Mouse (Mus musculus) myocyte (in vitro differentiated cells): ENCODE data around the gene Limch1. TPM values are rescaled to one million over a fixed set of nuclear protein-coding genes. Genes with fewer than 3 reads are reported as not detected.

Experiments used
- H3K27me3 ChIP-seq: one replicate; pipeline ENCODE4 v1.6.1; 2011; ENCODE audit not compliant: control insufficient read depth, insufficient read depth, insufficient read length
- H3K36me3 ChIP-seq: one replicate; pipeline ENCODE4 v1.6.1; 2011; ENCODE audit not compliant: control insufficient read depth, insufficient read depth
- H3K4me2 ChIP-seq: one replicate; pipeline ENCODE4 v1.6.1; 2011; ENCODE audit warnings: low read depth, control low read depth
- H3K4me3 ChIP-seq: one replicate; pipeline ENCODE4 v1.5.1; 2011; ENCODE audit warnings: mild to moderate bottlenecking, control low read depth, moderate library complexity
- H3K79me2 ChIP-seq: one replicate; pipeline ENCODE4 v1.6.1; 2011; ENCODE audit not compliant: control insufficient read depth, insufficient read depth
- H3ac ChIP-seq: one replicate; pipeline ENCODE4 v1.6.1; 2011; ENCODE audit not compliant: control insufficient read depth, insufficient read length
- CEBPB ChIP-seq: IDR thresholded peaks from 2 replicates; pipeline ENCODE4 v1.6.1; 2011; ENCODE audit warnings: mild to moderate bottlenecking, moderate library complexity; ENCODE audit not compliant: poor library complexity, insufficient read depth, severe bottlenecking
- E2F4 ChIP-seq: IDR thresholded peaks from one replicate; pipeline ENCODE4 v1.6.1; 2011; ENCODE audit warnings: mild to moderate bottlenecking, control low read depth, moderate library complexity; ENCODE audit not compliant: insufficient read depth
- MAX ChIP-seq: IDR thresholded peaks from one replicate; pipeline ENCODE4 v1.6.1; 2011; ENCODE audit warnings: low read depth, mild to moderate bottlenecking, control low read depth
- MYOD1 ChIP-seq, 3 experiments: IDR thresholded peaks; one replicate each; pipeline ENCODE4 v1.6.1; 2011; ENCODE audit warnings: control low read depth in 2 of 3, low read depth in 2 of 3, mild to moderate bottlenecking in 2 of 3, moderate library complexity in 1 of 3; ENCODE audit not compliant: insufficient read length in 2 of 3, control insufficient read depth in 1 of 3
- MYOG ChIP-seq, 3 experiments: IDR thresholded peaks; one replicate each; pipeline ENCODE4 v1.6.1; 2011; ENCODE audit warnings: control low read depth in 2 of 3, low read depth in 2 of 3, mild to moderate bottlenecking in 2 of 3; ENCODE audit not compliant: insufficient read length in 2 of 3, control insufficient read depth in 1 of 3, insufficient read depth in 1 of 3
- POLR2A ChIP-seq: IDR thresholded peaks from one replicate; pipeline ENCODE4 v1.6.1; 2011; ENCODE audit warnings: low read depth, mild to moderate bottlenecking, control low read depth, moderate library complexity; ENCODE audit not compliant: insufficient read length
- POLR2AphosphoS2 ChIP-seq: IDR thresholded peaks from one replicate; pipeline ENCODE4 v1.6.1; 2011; ENCODE audit warnings: low read depth, control low read depth; ENCODE audit not compliant: insufficient read length
- REST ChIP-seq: IDR thresholded peaks from one replicate; pipeline ENCODE4 v1.6.1; 2011; ENCODE audit warnings: mild to moderate bottlenecking, control low read depth, moderate library complexity; ENCODE audit not compliant: insufficient read depth, insufficient read length
- SRF ChIP-seq: IDR thresholded peaks from one replicate; pipeline ENCODE4 v1.6.1; 2011; ENCODE audit warnings: low read depth; ENCODE audit not compliant: control insufficient read depth, insufficient read length
- TCF12 ChIP-seq: IDR thresholded peaks from one replicate; pipeline ENCODE4 v1.6.1; 2011; ENCODE audit warnings: mild to moderate bottlenecking, control low read depth; ENCODE audit not compliant: poor library complexity, insufficient read depth, severe bottlenecking
- TCF3 ChIP-seq: IDR thresholded peaks from one replicate; pipeline ENCODE4 v1.6.1; 2011; ENCODE audit warnings: low read depth, control low read depth; ENCODE audit not compliant: insufficient read length
- USF1 ChIP-seq: IDR thresholded peaks from one replicate; pipeline ENCODE4 v1.6.1; 2011; ENCODE audit warnings: low read depth, mild to moderate bottlenecking, control low read depth, moderate library complexity
- polyA plus RNA-seq: library from polyadenylated mRNA; unstranded; fragments of >200 nt; fragmentation: generic; extraction: Trizol; gene quantifications from one replicate; pipeline ENCODE4 v1.2.1, GENCODE M21; 2012; ENCODE audit warnings: missing spikeins

Gene Limch1
- polyA plus RNA-seq, 1 experiment, result 0.79 TPM

DNA sequence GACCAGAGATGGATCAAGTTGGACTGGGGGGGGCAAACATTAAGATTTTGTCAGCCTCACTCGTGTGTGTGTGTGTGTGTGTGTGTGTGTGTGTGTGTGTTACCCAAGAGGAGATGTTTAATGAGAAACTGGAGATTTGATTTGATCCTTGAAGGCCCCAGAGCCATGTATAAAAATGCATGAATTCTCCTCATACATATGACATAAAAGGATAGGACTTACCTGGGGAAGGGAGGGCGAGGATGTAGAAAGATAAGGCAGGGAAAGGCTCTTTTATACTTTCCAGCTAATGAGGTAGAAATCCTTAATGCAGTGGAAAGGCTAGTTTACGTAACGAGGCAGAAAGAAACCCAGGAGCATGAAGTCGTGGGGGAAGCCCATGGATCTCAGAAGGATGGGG lies 106.1 kb downstream of the Limch1 start:
- H3K36me3 ChIP-seq, result no peaks in the 10 kb centered on the region
- no peaks in the 10 kb centered on the region for H3K79me2 ChIP-seq
- no peak overlapping the region for H3K4me3 ChIP-seq
- H3ac ChIP-seq, result no peak overlapping the region
- TF ChIP-seq POLR2A, result no peak
- no peak for TF ChIP-seq REST
- no peak for TF ChIP-seq TCF3
- TF ChIP-seq CEBPB, result no peak
- TF ChIP-seq TCF12, result no peak
- no peak overlapping the region for H3K4me2 ChIP-seq
- no peaks in the 10 kb centered on the region for H3K27me3 ChIP-seq

DNA sequence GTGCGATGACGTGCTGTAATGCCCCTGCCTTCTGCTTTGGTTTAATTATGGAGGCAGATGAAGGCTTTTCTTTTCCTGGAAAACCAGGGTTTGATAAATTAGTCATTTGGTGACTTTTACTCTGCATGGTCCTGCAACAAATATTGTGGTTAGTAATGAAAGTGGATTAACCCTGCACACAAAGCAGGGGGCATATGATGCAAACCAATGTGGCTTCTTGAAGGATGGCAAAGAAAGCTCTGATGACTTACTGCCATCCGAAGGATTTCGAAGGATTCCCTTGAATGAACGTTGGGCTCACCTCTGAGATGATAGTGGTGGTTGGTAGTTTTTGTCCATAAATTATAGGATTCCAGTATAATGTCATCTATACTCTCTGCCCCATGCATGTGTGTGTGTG lies 108.6 kb downstream of the Limch1 start:
- TF ChIP-seq REST (no peak), TCF12 (no peak), MYOG (IDR thresholded peaks at IDR 0.05; ENCODE audit: control insufficient read depth in 1 of 3, insufficient read depth in 1 of 3, insufficient read length in 2 of 3, low read depth in 2 of 3) (no peak), POLR2A (no peak), TCF3 (no peak), USF1 (no peak), CEBPB (no peak), POLR2AphosphoS2 (no peak), E2F4 (no peak), SRF (no peak)
- Histone ChIP-seq H3K4me3 (no peak overlapping the region), H3K36me3 (no peaks in the 10 kb centered on the region), H3K27me3 (no peaks in the 10 kb centered on the region), H3K4me2 (no peak overlapping the region), H3ac (no peak overlapping the region), H3K79me2 (no peaks in the 10 kb centered on the region)

DNA sequence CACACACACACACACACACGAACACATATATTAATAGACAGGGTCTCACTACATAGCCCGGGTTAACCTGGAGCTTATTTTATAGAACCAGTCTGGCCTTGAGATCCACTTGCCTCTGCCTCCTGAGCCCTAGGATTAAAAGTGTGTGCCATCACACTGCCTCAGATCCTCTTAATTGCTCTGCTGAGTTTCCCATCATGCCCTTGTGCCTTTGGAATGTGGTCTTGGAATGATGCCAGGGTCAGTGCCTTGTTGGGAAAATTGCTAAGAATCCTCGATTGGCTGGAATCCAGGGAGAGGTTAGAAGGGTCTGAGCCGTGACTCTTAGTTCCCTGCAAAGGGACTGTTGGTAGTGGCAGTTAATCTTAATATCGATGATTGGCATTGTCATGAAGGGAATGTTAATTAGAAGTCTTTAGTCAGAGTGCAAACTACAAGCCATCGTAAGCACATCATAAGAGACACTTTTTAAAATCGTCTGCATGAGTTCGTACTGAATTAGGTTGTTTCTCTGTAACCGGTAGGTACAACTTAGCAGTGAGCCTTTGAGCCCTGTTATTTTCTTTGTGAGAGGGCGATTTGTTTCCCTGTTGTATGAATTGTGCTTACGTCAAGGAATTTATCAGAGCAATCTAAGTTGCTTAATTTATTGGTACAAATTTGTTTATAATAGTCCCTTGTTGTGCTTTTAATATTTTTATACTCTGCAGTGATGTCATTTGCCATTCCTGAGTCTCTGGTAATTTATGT lies 109.9 kb downstream of the Limch1 start:
- H3K4me3 ChIP-seq, result no peak overlapping the region
- H3K36me3 ChIP-seq, result no peaks in the 10 kb centered on the region
- H3K27me3 ChIP-seq, result no peaks in the 10 kb centered on the region
- H3K79me2 ChIP-seq, result no peaks in the 10 kb centered on the region
- TF ChIP-seq SRF (no peak), CEBPB (no peak), MYOG (IDR thresholded peaks at IDR 0.05; ENCODE audit: control insufficient read depth in 1 of 3, insufficient read depth in 1 of 3, insufficient read length in 2 of 3, low read depth in 2 of 3) (no peak), MYOD1 (IDR thresholded peaks at IDR 0.05; ENCODE audit: control insufficient read depth in 1 of 3, insufficient read length in 2 of 3, low read depth in 2 of 3) (no peak), POLR2A (no peak), E2F4 (no peak), USF1 (no peak), MAX (no peak), REST (no peak), TCF3 (no peak), POLR2AphosphoS2 (no peak), TCF12 (no peak)
- no peak overlapping the region for H3ac ChIP-seq
- H3K4me2 ChIP-seq, result no peak overlapping the region

DNA sequence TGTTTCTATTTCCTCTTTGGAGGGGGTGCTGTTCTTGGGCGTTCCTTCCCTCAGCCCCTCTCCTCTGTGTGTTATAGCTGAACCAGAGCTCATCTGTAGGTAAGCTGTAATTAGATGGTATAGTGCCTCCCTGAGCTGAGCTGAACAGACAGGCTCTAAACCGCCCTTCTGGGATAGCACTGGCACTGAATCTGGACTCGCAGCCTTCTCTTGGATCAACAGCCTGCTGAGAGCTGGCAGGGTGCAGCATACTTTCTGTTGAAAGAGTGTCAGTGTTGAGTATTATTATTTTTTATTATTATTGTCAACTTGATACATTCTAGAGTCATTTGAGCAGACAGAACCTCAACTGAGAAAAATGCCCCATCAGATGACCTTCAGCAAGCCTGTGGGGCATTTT lies 113.9 kb downstream of the Limch1 start:
- TF ChIP-seq MYOG (IDR thresholded peaks at IDR 0.05; ENCODE audit: control insufficient read depth in 1 of 3, insufficient read depth in 1 of 3, insufficient read length in 2 of 3, low read depth in 2 of 3) (no peak), E2F4 (no peak), REST (no peak), TCF12 (no peak), TCF3 (no peak), POLR2AphosphoS2 (no peak), USF1 (no peak), CEBPB (no peak), SRF (no peak), MYOD1 (IDR thresholded peaks at IDR 0.05; ENCODE audit: control insufficient read depth in 1 of 3, insufficient read length in 2 of 3, low read depth in 2 of 3) (no peak), POLR2A (no peak), MAX (no peak)
- no peaks in the 10 kb centered on the region for H3K36me3 ChIP-seq
- H3K79me2 ChIP-seq, result no peaks in the 10 kb centered on the region
- no peak overlapping the region for H3ac ChIP-seq
- H3K4me3 ChIP-seq, result no peak overlapping the region
- H3K4me2 ChIP-seq, result no peak overlapping the region
- peaks cover 5% of the 10 kb centered on the region for H3K27me3 ChIP-seq
